Mouse (Mus musculus) frontal cortex, adult (tissue): ENCODE data around the gene Miga2.

Source experiments
- ATAC-seq: cut with Nextera tagmentation; 2 replicates; pipeline ENCODE4 v1.9.2; 2017; ENCODE audit warnings: mild to moderate bottlenecking, moderate library complexity, mixed read lengths; ENCODE audit not compliant: low TSS enrichment

Miga2 gene

DNA sequence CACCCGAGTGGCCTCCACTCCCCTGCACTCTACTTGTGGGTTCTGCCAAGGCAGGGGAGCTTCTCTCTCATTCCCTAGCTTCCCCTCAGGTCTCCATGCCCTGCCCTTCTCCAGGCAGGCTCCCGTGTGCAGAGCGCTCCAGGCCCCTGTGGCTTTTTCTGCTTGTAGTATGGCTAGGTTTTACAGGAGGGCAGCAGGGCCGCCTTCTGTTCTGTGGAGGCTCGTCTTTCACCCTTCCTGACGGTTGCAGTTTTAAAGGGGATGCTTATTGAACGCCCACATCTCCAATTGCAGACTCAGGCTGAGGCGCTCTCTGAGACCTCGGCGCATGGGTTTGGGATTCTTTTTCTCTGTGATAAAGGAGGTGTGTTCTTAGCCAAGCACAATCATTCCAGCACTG lies 55.1 kb downstream of the Miga2 start:
- ATAC-seq: no peak

DNA sequence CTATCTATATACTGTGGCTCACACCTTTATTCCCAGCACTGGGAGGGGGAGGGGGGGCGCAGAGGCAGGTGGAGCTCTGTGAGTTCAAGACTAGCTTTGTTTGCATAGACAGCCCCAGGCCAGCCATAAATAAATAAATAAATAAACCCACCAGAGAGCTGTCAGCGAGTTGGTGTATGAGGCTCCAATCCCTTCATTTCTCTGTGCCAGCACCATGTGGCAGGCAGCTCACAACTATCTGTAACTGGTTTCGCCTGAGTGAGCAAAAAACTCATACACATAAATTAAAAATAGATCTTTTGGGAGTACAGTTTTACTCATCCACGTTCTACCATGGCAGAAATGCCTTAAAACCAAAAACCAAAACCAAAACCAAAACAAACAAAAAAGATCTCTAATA lies 57.4 kb downstream of the Miga2 start:
- ATAC-seq: no peak

GRCm38 (mm10) chr2:30429156-30429555 lies 65.1 kb downstream of the Miga2 start:
- no peak for ATAC-seq
